Mouse (Mus musculus) MEL (cell line): ENCODE results near the gene Ica1l. TPM values are rescaled to one million over a fixed set of nuclear protein-coding genes. Genes with fewer than 3 reads are reported as not detected.

ENCODE experiments used
- DNase-seq: peaks from one replicate; pipeline ENCODE4 v3.0.0; 2011; ENCODE audit warnings: low read depth, low spot score
- H3K27ac ChIP-seq: 2 replicates; pipeline ENCODE4 v1.5.1; 2012; ENCODE audit warnings: low read depth, mild to moderate bottlenecking, control low read depth, low read length, moderate library complexity; ENCODE audit not compliant: control insufficient read depth
- H3K27me3 ChIP-seq, 2 experiments: fragments of 150-350 bp in 1 of 2; sonication (generic) in 1 of 2; 2 replicates each; pipeline ENCODE4 v1.6.1; 2012; ENCODE audit warnings: low read length in 2 of 2, mild to moderate bottlenecking in 2 of 2, improper control_type of control experiment in 1 of 2, moderate library complexity in 1 of 2; ENCODE audit not compliant: insufficient read depth in 2 of 2, control insufficient read depth in 1 of 2
- H3K36me3 ChIP-seq, 2 experiments: 2 replicates each; pipeline ENCODE4 v1.6.1; 2012 to 2014; ENCODE audit warnings: low read length in 2 of 2, improper control_type of control experiment in 1 of 2, inconsistent platforms in 1 of 2, mild to moderate bottlenecking in 1 of 2; ENCODE audit not compliant: insufficient read depth in 2 of 2, control insufficient read depth in 1 of 2
- H3K4me1 ChIP-seq, 2 experiments: fragments of 150-350 bp in 1 of 2; sonication (generic) in 1 of 2; 2 replicates each; pipeline ENCODE4 v1.6.1; 2012; ENCODE audit warnings: low read length in 2 of 2, improper control_type of control experiment in 1 of 2, mild to moderate bottlenecking in 1 of 2; ENCODE audit not compliant: insufficient read depth in 2 of 2, control insufficient read depth in 1 of 2
- H3K4me3 ChIP-seq, 2 experiments: fragments of 150-350 bp in 1 of 2; sonication (generic) in 1 of 2; 2 replicates each; pipeline ENCODE4 v1.5.1; 2012; ENCODE audit warnings: low read depth in 2 of 2, low read length in 2 of 2, mild to moderate bottlenecking in 2 of 2, moderate library complexity in 2 of 2, control low read depth in 1 of 2, improper control_type of control experiment in 1 of 2; ENCODE audit not compliant: control insufficient read depth in 1 of 2, insufficient read depth in 1 of 2
- H3K79me2 ChIP-seq: 2 replicates; pipeline ENCODE4 v1.6.1; 2012; ENCODE audit warnings: mild to moderate bottlenecking, low read length, moderate library complexity; ENCODE audit not compliant: control insufficient read depth, poor library complexity, insufficient read depth
- H3K9ac ChIP-seq: 2 replicates; pipeline ENCODE4 v1.6.1; 2012; ENCODE audit warnings: low read depth, mild to moderate bottlenecking, control low read depth, low read length, moderate library complexity; ENCODE audit not compliant: control insufficient read depth, poor library complexity, severe bottlenecking
- H3K9me3 ChIP-seq: fragments of 150-350 bp; sonication (generic); replicated peaks from 2 replicates; pipeline ENCODE4 v1.6.1; 2012; ENCODE audit warnings: mild to moderate bottlenecking, low read length, improper control_type of control experiment, moderate library complexity; ENCODE audit not compliant: insufficient read depth
- CHD1 ChIP-seq: IDR thresholded peaks from 2 replicates; pipeline ENCODE4 v1.6.1; 2012; ENCODE audit warnings: low read depth, mild to moderate bottlenecking, inconsistent platforms, low read length, improper control_type of control experiment
- GABPA ChIP-seq: IDR thresholded peaks from 2 replicates; pipeline ENCODE4 v1.6.1; 2012; ENCODE audit warnings: low read depth, mild to moderate bottlenecking, inconsistent platforms, low read length, improper control_type of control experiment, moderate library complexity
- JUND ChIP-seq: IDR thresholded peaks from 2 replicates; pipeline ENCODE4 v1.6.1; 2011; ENCODE audit warnings: low read depth, mild to moderate bottlenecking, improper control_type of control experiment, low read length
- POLR2AphosphoS5 ChIP-seq: IDR thresholded peaks from 2 replicates; pipeline ENCODE4 v1.6.1; 2012; ENCODE audit warnings: low read depth, borderline replicate concordance, mild to moderate bottlenecking, inconsistent platforms, low read length, moderate library complexity, mixed read lengths
- SIN3A ChIP-seq: IDR thresholded peaks from 2 replicates; pipeline ENCODE4 v1.6.1; 2012; ENCODE audit warnings: low read length, improper control_type of control experiment, inconsistent platforms
- USF2 ChIP-seq, 2 experiments: IDR thresholded peaks; 2 replicates each; pipeline ENCODE4 v1.6.1; 2011 to 2012; ENCODE audit warnings: improper control_type of control experiment in 2 of 2, low read length in 2 of 2, borderline replicate concordance in 1 of 2, inconsistent platforms in 1 of 2, low read depth in 1 of 2, mild to moderate bottlenecking in 1 of 2; ENCODE audit not compliant: insufficient read depth in 1 of 2
- ZC3H11A ChIP-seq: IDR thresholded peaks from 2 replicates; pipeline ENCODE4 v1.6.1; 2012; ENCODE audit warnings: low read depth, mild to moderate bottlenecking, inconsistent platforms, low read length, improper control_type of control experiment
- polyA plus RNA-seq, 2 experiments: library from polyadenylated mRNA; stranded (reverse) in 1 of 2; unstranded in 1 of 2; fragments of >175 nt in 1 of 2; fragments of >200 nt in 1 of 2; gene quantifications; 2 replicates each; pipeline versions ENCODE4 v1.2.1 to v1.2.4; 2012; ENCODE audit warnings: low replicate concordance in 2 of 2, low read depth in 1 of 2; ENCODE audit not compliant: insufficient read length in 2 of 2, insufficient read depth in 1 of 2, missing spikeins in 1 of 2
- total RNA-seq: library from RNA; depleted of rRNA; stranded (reverse); fragments of 300-350 nt; gene quantifications from 2 replicates; pipeline ENCODE4 v1.2.3, GENCODE M21; 2012; rRNA removed

Ica1l gene
- total and polyA plus RNA-seq, 3 experiments = 4.9 to 6.2 TPM; not detected in 1

GRCm38 (mm10) chr1:59932991-59933390 lies 110.0 kb downstream of the Ica1l start:
- Histone ChIP-seq H3K27me3 (no peaks in the 10 kb centered on the region), H3K36me3 (peaks cover 0 to 7% of the 10 kb centered on the region in 2 experiments; a peak in 3 of 4 replicates), H3K9me3 (no peaks in the 10 kb centered on the region), H3K79me2 (peaks cover 26% of the 10 kb centered on the region), H3K9ac (no peak overlapping the region), H3K4me1 (peaks cover 3% of the 10 kb centered on the region in 2 experiments; a peak in 3 of 4 replicates), H3K27ac (no peak overlapping the region), H3K4me3 (no peak overlapping the region)
- DNase-seq = no peak
- TF ChIP-seq USF2 (IDR thresholded peaks at IDR 0.05; ENCODE audit: borderline replicate concordance in 1 of 2, insufficient read depth in 1 of 2, low read depth in 1 of 2, low read length in 2 of 2) (no peak), ZC3H11A (no peak), CHD1 (no peak), JUND (no peak), SIN3A (no peak), POLR2AphosphoS5 (no peak), GABPA (no peak)

Other genes starting within 250 kb of the Ica1l start
- gene Fam117b, start 130.2 kb downstream of the Ica1l start, total RNA-seq = 11.2 and 17.1 TPM in 2 replicates
- gene Fam117b, start 130.2 kb downstream of the Ica1l start, polyA plus RNA-seq = 10 to 100 TPM in 1 of 2 experiments, not detected in 1; 15.5 TPM
- gene Carf, start 55.1 kb upstream of the Ica1l start, total RNA-seq = 3.7 and 3.9 TPM in 2 replicates
- gene Carf, start 55.1 kb upstream of the Ica1l start, polyA plus RNA-seq = 1 to 10 TPM in 1 of 2 experiments, not detected in 1; 6.1 TPM
- 94.4 and 99.1 TPM in 2 replicates for gene Wdr12, start 55.5 kb upstream of the Ica1l start, total RNA-seq
- gene Wdr12, start 55.5 kb upstream of the Ica1l start, polyA plus RNA-seq = 100 to 1,000 TPM in 1 of 2 experiments, 10 to 100 TPM in 1; 82.7 to 420 TPM
- 2.0 and 2.5 TPM in 2 replicates for gene Nbeal1, start 137.4 kb upstream of the Ica1l start, total RNA-seq
- 1 to 10 TPM in 1 of 2 experiments, not detected in 1; 1.5 TPM for gene Nbeal1, start 137.4 kb upstream of the Ica1l start, polyA plus RNA-seq